In the genomic region with DNA sequence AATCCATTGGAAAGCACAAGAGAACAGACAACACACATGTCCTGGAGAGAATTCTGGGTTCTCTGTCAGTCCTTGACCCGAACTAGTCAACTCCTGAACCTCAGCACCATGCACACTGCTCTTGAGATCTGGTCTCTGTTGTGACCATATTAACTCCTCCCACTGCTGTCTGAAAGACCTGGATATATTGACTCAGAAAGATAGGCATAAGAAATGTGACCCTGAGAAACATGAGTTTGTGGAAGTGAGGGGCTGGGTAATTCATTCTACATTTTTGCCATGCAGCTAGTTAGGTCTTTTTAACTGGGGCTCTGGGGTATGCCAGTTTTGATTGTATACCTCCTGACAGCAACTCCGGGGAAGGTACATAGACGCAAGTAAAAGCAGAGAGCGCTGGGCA, we compare ENCODE assay signal across 8 mouse cellular contexts. TPM values are rescaled to one million over a fixed set of nuclear protein-coding genes. Genes with fewer than 3 reads are reported as not detected.
A peak's percentile ranks its signal among the peaks of the same experiment; 100 is the strongest.
DNase-seq lines count a peak whose midpoint lies in the region; ATAC-seq and TF ChIP-seq lines count a peak whose summit lies in the region.

No protein-coding gene starts in this region.

- peak overlapping the region; percentile 83; the same call in 1 of the 2 replicates for H3K4me3 ChIP-seq in heart, adult 2 months
- peak overlapping the region; percentile 65; the same call in 1 of the 2 replicates for H3K4me3 ChIP-seq in lung, postnatal 0 days (ENCODE audit: low read depth, low read length)
- H3K4me3 ChIP-seq in limb, embryonic 15.5 days, result peak overlapping the region; percentile 71
- peak overlapping the region; percentile 77 for H3K4me3 ChIP-seq in stomach, postnatal 0 days (ENCODE audit: low read depth, low read length)

- no peaks in the 10 kb centered on the region for H3K79me2 ChIP-seq in heart, adult 2 months (replicated peaks; ENCODE audit: control insufficient read depth, insufficient read depth, low read length)

- no peaks in the 10 kb centered on the region; the same call in 1 of the 2 replicates for H3K27me3 ChIP-seq in heart, adult 2 months (ENCODE audit: control insufficient read depth, insufficient read depth, low read length)
- no peaks in the 10 kb centered on the region for H3K27me3 ChIP-seq in lung, postnatal 0 days (replicated peaks; ENCODE audit: insufficient read depth, low read length)
- 0 out of 2 replicates have a peak, but pooled peaks cover 5% of the 10 kb centered on the region for H3K27me3 ChIP-seq in limb, embryonic 15.5 days
- H3K27me3 ChIP-seq in stomach, postnatal 0 days (ENCODE audit: control insufficient read depth, insufficient read depth, low read length), result no peaks in the 10 kb centered on the region

- ATAC-seq in lung, postnatal 0 days, result no peak
- no peak for ATAC-seq in limb, embryonic 15.5 days (ENCODE audit: insufficient number of reproducible peaks, low FRiP score, low TSS enrichment, low read depth)
- no peak for ATAC-seq in stomach, postnatal 0 days (ENCODE audit: low FRiP score, low TSS enrichment)

- TF ChIP-seq CTCF in heart, adult 2 months (IDR thresholded peaks at IDR 0.05), result no peak
- no peak for TF ChIP-seq CTCF in lung, postnatal 0 days (IDR thresholded peaks at IDR 0.05)
- no peak for TF ChIP-seq CTCF in stomach, postnatal 0 days (IDR thresholded peaks at IDR 0.05; ENCODE audit: low read depth)

- no peak overlapping the region; the same call in 1 of the 2 replicates for H3K27ac ChIP-seq in heart, adult 2 months
- no peak overlapping the region for H3K27ac ChIP-seq in lung, postnatal 0 days (ENCODE audit: low read length)
- H3K27ac ChIP-seq in limb, embryonic 15.5 days, result no peak overlapping the region
- 0 out of 2 replicates have a peak overlapping the region, but pooled peaks have one; percentile 93 for H3K27ac ChIP-seq in stomach, postnatal 0 days (replicated peaks)

- no peak for DNase-seq in heart, adult 2 months
- DNase-seq in heart, adult 11 months, result no peak
- no peak for DNase-seq in lung, postnatal 0 days (ENCODE audit: low spot score)
- DNase-seq in lung, postnatal 4 days, result no peak
- DNase-seq in stomach, postnatal 0 days (ENCODE audit: low spot score), result no peak
- DNase-seq in thymus, adult 18-20 months, result no peak
- no peak for DNase-seq in right cerebral cortex, postnatal 10 days (ENCODE audit: low spot score in 2 of 2)

- H3K4me1 ChIP-seq in heart, adult 2 months (ENCODE audit: control insufficient read depth, insufficient read depth, low read length), result peaks cover 4% of the 10 kb centered on the region
- H3K4me1 ChIP-seq in lung, postnatal 0 days (ENCODE audit: insufficient read depth, low read depth, low read length), result peaks cover 3% of the 10 kb centered on the region; the same call in 1 of the 2 replicates
- peaks cover 18% of the 10 kb centered on the region for H3K4me1 ChIP-seq in limb, embryonic 15.5 days
- H3K4me1 ChIP-seq in stomach, postnatal 0 days (replicated peaks; ENCODE audit: control insufficient read depth, insufficient read depth), result no peaks in the 10 kb centered on the region

- no peak overlapping the region for H3K9ac ChIP-seq in heart, adult 2 months (ENCODE audit: low read depth, low read length)
- H3K9ac ChIP-seq in lung, postnatal 0 days (replicated peaks; ENCODE audit: low read depth), result no peak overlapping the region
- no peak overlapping the region for H3K9ac ChIP-seq in limb, embryonic 15.5 days
- H3K9ac ChIP-seq in stomach, postnatal 0 days (ENCODE audit: low read length), result peak overlapping the region; percentile 84

- peak overlapping the region; percentile 92 for H3K4me2 ChIP-seq in lung, postnatal 0 days (replicated peaks; ENCODE audit: low read depth, low read length)
- peak overlapping the region; percentile 63 for H3K4me2 ChIP-seq in limb, embryonic 15.5 days
- peak overlapping the region; percentile 91 for H3K4me2 ChIP-seq in stomach, postnatal 0 days (replicated peaks; ENCODE audit: low read depth)

- H3K36me3 ChIP-seq in heart, adult 2 months (ENCODE audit: control insufficient read depth, insufficient read depth, low read length), result no peaks in the 10 kb centered on the region
- H3K36me3 ChIP-seq in lung, postnatal 0 days (ENCODE audit: insufficient read depth, low read length), result no peaks in the 10 kb centered on the region
- no peaks in the 10 kb centered on the region for H3K36me3 ChIP-seq in limb, embryonic 15.5 days
- no peaks in the 10 kb centered on the region for H3K36me3 ChIP-seq in stomach, postnatal 0 days (ENCODE audit: control insufficient read depth, insufficient read depth, low read length)

- no peaks in the 10 kb centered on the region for H3K9me3 ChIP-seq in lung, postnatal 0 days (ENCODE audit: low read length)
- H3K9me3 ChIP-seq in limb, embryonic 15.5 days, result no peaks in the 10 kb centered on the region
- no peaks in the 10 kb centered on the region for H3K9me3 ChIP-seq in stomach, postnatal 0 days (ENCODE audit: control insufficient read depth, low read length)

- TF ChIP-seq EP300 in heart, adult 2 months (IDR thresholded peaks at IDR 0.05; ENCODE audit: insufficient read depth, low read depth, low read length), result no peak
- no peak for TF ChIP-seq EP300 in lung, postnatal 0 days (IDR thresholded peaks at IDR 0.05)
- no peak for TF ChIP-seq EP300 in stomach, postnatal 0 days (optimal IDR thresholded peaks at IDR 0.05)

- WGBS in heart, adult 2 months, result 54% methylated on average over 4 of the region's 4 CpGs
- WGBS in lung, postnatal 0 days, result 11% methylated on average over 4 of the region's 4 CpGs
- 39% methylated on average over 4 of the region's 4 CpGs for WGBS in limb, embryonic 15.5 days
- 32% methylated on average over 4 of the region's 4 CpGs for WGBS in stomach, postnatal 0 days

- intact Hi-C loops in heart, adult 2 months (cut with DNase I), result loop anchor here (5.0 kb wide), 1 partner anchor 37 kb away; no protein-coding TSS in a partner anchor

- TF ChIP-seq POLR2A in heart, adult 2 months (IDR thresholded peaks at IDR 0.05; ENCODE audit: insufficient read depth, low read depth, low read length), result no peak

RNA-seq across cellular contexts. Expression of gene P3h2, which starts 1.3 kb away (rescaled TPM):
- 1 to 10 TPM; 4.2 to 4.3 TPM for total RNA-seq in heart, adult 2 months (2021)
- 1.2 and 1.6 TPM in 2 replicates for polyA plus RNA-seq in heart, adult 2 months (2012; rRNA removed)
- polyA plus RNA-seq in lung, postnatal 0 days (2015; fragmentation: Nextera tagmentation; extraction: Ambion mirVana), result 1.5 and 1.6 TPM in 2 replicates
- polyA plus RNA-seq in limb, embryonic 15.5 days (2015; fragmentation: Nextera tagmentation; extraction: Ambion mirVana), result 4.8 TPM in 2 replicates
- polyA plus RNA-seq in stomach, postnatal 0 days (2015; fragmentation: Nextera tagmentation; extraction: Ambion mirVana), result 2.3 and 3.8 TPM in 2 replicates
